Mouse (Mus musculus) heart, embryonic 14.5 days (tissue): ENCODE data around the gene Olfr1329. TPM values are rescaled to one million over a fixed set of nuclear protein-coding genes. Genes with fewer than 3 reads are reported as not detected.
"Not testable (repeated sequence)": the region's sequence is repeated elsewhere in the genome, so short reads cannot be mapped to it uniquely, and the experiment has no call there.

Source experiments
- ATAC-seq: fragments of 200-750 bp; cut with Nextera tagmentation; 2 replicates; pipeline ENCODE4 v1.8.0; 2017; ENCODE audit warnings: low read depth, moderate TSS enrichment; ENCODE audit not compliant: insufficient number of reproducible peaks, insufficient read depth, low FRiP score
- H3K27ac ChIP-seq, 2 experiments: fragments of 200-500 bp in 1 of 2; fragments of 300-500 bp in 1 of 2; sonication (generic) in 1 of 2; replicated peaks in 1 of 2; 2 replicates each; pipeline ENCODE4 v1.5.1; 2012 to 2014; ENCODE audit warnings: low read depth in 2 of 2, low read length in 2 of 2, control low read depth in 1 of 2, mild to moderate bottlenecking in 1 of 2, mixed read lengths in 1 of 2; ENCODE audit not compliant: control insufficient read depth in 1 of 2, insufficient read depth in 1 of 2
- H3K27me3 ChIP-seq: fragments of 300-500 bp; sonication (generic); 2 replicates; pipeline ENCODE4 v1.6.1; 2014; ENCODE audit warnings: mild to moderate bottlenecking, low read length, control low read depth; ENCODE audit not compliant: control insufficient read depth, insufficient read depth
- H3K36me3 ChIP-seq: fragments of 300-500 bp; sonication (generic); 2 replicates; pipeline ENCODE4 v1.6.1; 2014; ENCODE audit warnings: mild to moderate bottlenecking, control low read depth, low read length, mixed read lengths; ENCODE audit not compliant: control insufficient read depth, insufficient read depth
- H3K4me1 ChIP-seq, 2 experiments: fragments of 200-500 bp in 1 of 2; fragments of 300-500 bp in 1 of 2; sonication (generic) in 1 of 2; 2 replicates each; pipeline ENCODE4 v1.6.1; 2012 to 2014; ENCODE audit warnings: low read length in 2 of 2, control low read depth in 1 of 2, mixed read lengths in 1 of 2; ENCODE audit not compliant: control insufficient read depth in 2 of 2, insufficient read depth in 2 of 2
- H3K4me2 ChIP-seq: fragments of 300-500 bp; sonication (generic); 2 replicates; pipeline ENCODE4 v1.6.1; 2014; ENCODE audit warnings: mild to moderate bottlenecking, low read length
- H3K4me3 ChIP-seq, 2 experiments: fragments of 200-500 bp in 1 of 2; fragments of 300-500 bp in 1 of 2; sonication (generic) in 1 of 2; 2 replicates each; pipeline ENCODE4 v1.5.1; 2012 to 2014; ENCODE audit warnings: low read length in 2 of 2, mild to moderate bottlenecking in 2 of 2, control low read depth in 1 of 2, low read depth in 1 of 2, moderate library complexity in 1 of 2; ENCODE audit not compliant: control insufficient read depth in 1 of 2, insufficient read depth in 1 of 2
- H3K9ac ChIP-seq: fragments of 300-500 bp; sonication (generic); 2 replicates; pipeline ENCODE4 v1.6.1; 2014; ENCODE audit warnings: mild to moderate bottlenecking, low read length
- H3K9me3 ChIP-seq: fragments of 300-500 bp; sonication (generic); 2 replicates; pipeline ENCODE4 v1.6.1; 2016; ENCODE audit warnings: low read length, control low read depth; ENCODE audit not compliant: control insufficient read depth
- WGBS: fragments of 180-500 bp; shearing (Covaris S2); extraction: QIAGEN DNeasy Blood & Tissue Kit; methylation state at CpG from one replicate; pipeline ENCODE4 v1.1.7; 2014; 5-methylcytosine and 5-hydroxymethylcytosine counted together
- polyA plus RNA-seq: library from polyadenylated mRNA; unstranded; fragments of >200 nt; fragmentation: Nextera tagmentation; extraction: Ambion mirVana; gene quantifications from 2 replicates; pipeline ENCODE4 v1.2.1, GENCODE M21; 2014

The Olfr1329 gene
- not detected in 2 replicates for polyA plus RNA-seq

DNA sequence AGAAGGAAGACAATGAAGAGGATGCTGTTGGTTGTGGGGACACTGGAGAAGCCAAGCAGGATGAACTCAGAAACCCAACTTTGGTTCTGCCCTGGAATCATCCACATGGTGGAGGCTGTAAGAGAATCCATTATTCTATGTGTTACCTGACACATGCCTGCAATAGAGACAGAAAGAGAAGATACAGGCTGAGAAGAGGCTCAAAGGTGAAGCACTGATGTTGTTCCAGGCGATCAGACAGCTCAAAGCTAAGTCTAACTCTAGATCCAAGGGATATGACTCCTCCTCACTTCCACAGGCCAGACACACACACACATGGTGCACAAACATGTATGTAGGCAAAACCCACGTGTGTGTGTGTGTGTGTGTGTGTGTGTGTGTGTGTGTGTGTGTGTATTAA, at the start of gene Olfr1329:
TSS of gene Olfr1329 (minus strand) at position 101 of the 400 bp plus-strand sequence.
- WGBS = 45% methylated on average over 2 of the region's 2 CpGs
- not testable (repeated sequence) for ATAC-seq

GRCm38 (mm10) chr4:118961141-118961628, 43.9 kb upstream of the Olfr1329 start, which contains the start of gene Lao1:
Gene Lao1 (plus strand): TSS chr4:118961578.
- no peak for ATAC-seq
- Histone ChIP-seq H3K9ac (no peak within 1 kb of the TSS), H3K4me1 (no peaks in the 10 kb centered on the region), H3K27me3 (no peaks in the 10 kb centered on the region), H3K27ac (no peak within 1 kb of the TSS), H3K9me3 (no peaks in the 10 kb centered on the region), H3K4me2 (no peak within 1 kb of the TSS), H3K36me3 (no peaks in the 10 kb centered on the region), H3K4me3 (no peak within 1 kb of the TSS)
- WGBS = 72% methylated on average over 2 of the region's 2 CpGs

More for the DNA sequence above, at the start of gene Olfr1329:
- H3K9me3 ChIP-seq, H3K27me3 ChIP-seq, H3K9ac ChIP-seq, H3K27ac ChIP-seq, H3K36me3 ChIP-seq, H3K4me2 ChIP-seq, H3K4me1 ChIP-seq, H3K4me3 ChIP-seq: not testable (repeated sequence)

DNA sequence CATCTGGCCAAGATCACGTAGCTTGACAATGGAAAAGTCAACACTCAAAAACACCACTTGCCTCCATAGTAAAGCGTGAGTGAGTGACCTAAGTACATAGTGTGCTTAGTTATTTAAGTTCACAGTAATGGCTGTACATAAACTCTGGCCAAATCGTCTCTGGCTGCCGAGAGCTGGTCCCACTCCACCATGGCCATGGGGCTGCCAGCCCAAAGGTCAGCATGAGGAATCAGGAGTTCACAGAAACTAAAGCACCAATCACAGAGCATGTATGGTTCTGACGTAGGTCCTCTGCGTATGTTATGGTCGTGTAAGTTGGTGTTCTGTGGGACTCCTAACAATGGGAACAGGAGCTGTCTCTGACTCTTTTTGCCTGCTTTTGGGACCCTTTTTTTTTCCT, 41.5 kb upstream of the Olfr1329 start:
- ATAC-seq = no peak
- H3K36me3 ChIP-seq = no peaks in the 10 kb centered on the region
- no peaks in the 10 kb centered on the region for H3K4me1 ChIP-seq
- H3K27me3 ChIP-seq = no peaks in the 10 kb centered on the region
- 74% methylated on average over 7 of the region's 7 CpGs for WGBS
- no peaks in the 10 kb centered on the region for H3K9me3 ChIP-seq
- H3K9ac ChIP-seq = no peak overlapping the region
- H3K4me2 ChIP-seq = no peak overlapping the region
- H3K4me3 ChIP-seq = no peak overlapping the region
- no peak overlapping the region for H3K27ac ChIP-seq

GRCm38 (mm10) chr4:118938512-118938911, 21.2 kb upstream of the Olfr1329 start, which contains the start of gene Olfr1328:
Gene Olfr1328 (minus strand): TSS chr4:118938612.
- 54% methylated on average over 2 of the region's 2 CpGs for WGBS
- H3K4me1 ChIP-seq = no peaks in the 10 kb centered on the region
- ATAC-seq = no peak
- no peak within 1 kb of the TSS for H3K27ac ChIP-seq
- no peaks in the 10 kb centered on the region for H3K27me3 ChIP-seq
- no peak within 1 kb of the TSS for H3K4me3 ChIP-seq
- H3K9me3 ChIP-seq = no peaks in the 10 kb centered on the region
- H3K9ac ChIP-seq = no peak within 1 kb of the TSS
- no peak within 1 kb of the TSS for H3K4me2 ChIP-seq
- no peaks in the 10 kb centered on the region for H3K36me3 ChIP-seq

- 83% methylated on average over 3 of the region's 3 CpGs for WGBS
- ATAC-seq, H3K36me3 ChIP-seq, H3K27ac ChIP-seq, H3K4me3 ChIP-seq, H3K4me2 ChIP-seq, H3K27me3 ChIP-seq, H3K9me3 ChIP-seq, H3K9ac ChIP-seq, H3K4me1 ChIP-seq: not testable (repeated sequence)
Observed at GRCm38 (mm10) chr4:118931326-118931725, 14.1 kb upstream of the Olfr1329 start.

GRCm38 (mm10) chr4:118901981-118902380, 15.3 kb downstream of the Olfr1329 start:
- Histone ChIP-seq H3K4me1 (no peaks in the 10 kb centered on the region), H3K9ac (no peak overlapping the region), H3K36me3 (no peaks in the 10 kb centered on the region), H3K27ac (no peak overlapping the region), H3K27me3 (no peaks in the 10 kb centered on the region), H3K9me3 (no peaks in the 10 kb centered on the region), H3K4me3 (no peak overlapping the region), H3K4me2 (no peak overlapping the region)
- WGBS = 62% methylated on average over 2 of the region's 2 CpGs
- ATAC-seq = no peak

GRCm38 (mm10) chr4:118888297-118888696, 29.0 kb downstream of the Olfr1329 start, which contains the start of gene Olfr1330:
Gene Olfr1330 (plus strand): TSS chr4:118888597.
- H3K9ac ChIP-seq = no peak within 1 kb of the TSS
- no peak for ATAC-seq
- H3K27me3 ChIP-seq = no peaks in the 10 kb centered on the region
- no peaks in the 10 kb centered on the region for H3K9me3 ChIP-seq
- no peak within 1 kb of the TSS for H3K4me3 ChIP-seq
- no peaks in the 10 kb centered on the region for H3K4me1 ChIP-seq
- no peaks in the 10 kb centered on the region for H3K36me3 ChIP-seq
- no peak within 1 kb of the TSS for H3K4me2 ChIP-seq
- 81% methylated on average over 1 of the region's 1 CpGs for WGBS
- no peak within 1 kb of the TSS for H3K27ac ChIP-seq

GRCm38 (mm10) chr4:118867566-118867965, 49.7 kb downstream of the Olfr1329 start:
- H3K36me3 ChIP-seq = no peaks in the 10 kb centered on the region
- H3K27me3 ChIP-seq = no peaks in the 10 kb centered on the region
- H3K27ac ChIP-seq = peak overlapping the region; percentile 64 to 67
- no peaks in the 10 kb centered on the region for H3K9me3 ChIP-seq
- ATAC-seq = 0 out of 2 replicates have a peak, but pooled peaks have one; percentile 31
- no peak overlapping the region for H3K9ac ChIP-seq
- peaks cover 5 to 6% of the 10 kb centered on the region in 2 experiments for H3K4me1 ChIP-seq
- H3K4me3 ChIP-seq = no peak overlapping the region
- H3K4me2 ChIP-seq = no peak overlapping the region
